Mouse (Mus musculus): ENCODE measurements at regions not wholly inside any gene's neighbourhood (a gene's known extent, or its start where the extent isn't known, plus 50 kb on each side); places are given as distances from the start of the nearest gene placed in this dataset.

DNA sequence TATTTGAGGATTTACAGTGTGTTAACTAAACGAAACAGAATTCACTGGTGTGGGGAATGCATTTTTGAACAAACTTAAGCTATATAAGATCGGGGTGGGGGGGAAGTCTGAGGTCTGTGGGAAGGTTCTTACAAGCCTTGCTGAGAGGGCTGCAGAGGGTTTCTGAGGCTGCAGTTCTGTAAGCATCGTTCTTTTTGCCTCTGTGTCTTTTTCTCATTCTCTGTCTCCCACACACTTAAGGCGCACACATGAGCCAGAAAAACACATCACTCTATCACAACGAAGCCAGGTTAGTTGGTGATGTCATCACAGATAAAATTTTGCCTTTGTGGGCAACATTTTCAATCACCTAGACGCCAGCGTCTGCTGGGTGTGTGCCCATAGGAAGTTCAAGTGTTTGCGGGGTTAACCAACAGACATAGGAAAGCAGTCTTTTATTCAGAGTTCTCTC is 274.9 kb downstream of the Ptprc start:
- Histone ChIP-seq H3K4me1 (replicated peaks; ENCODE audit: control insufficient read depth, insufficient read depth, low read length) (no peaks in the 10 kb centered on the region), H3K9me3 (ENCODE audit: control insufficient read depth) (no peaks in the 10 kb centered on the region), H3K27me3 (replicated peaks; ENCODE audit: control insufficient read depth, insufficient read depth, low read length) (no peaks in the 10 kb centered on the region), H3K9ac (ENCODE audit: low read depth, low read length) (peak overlapping the region; percentile 35), H3K36me3 (ENCODE audit: control insufficient read depth, insufficient read depth) (0 out of 2 replicates have a peak, but pooled peaks cover 3% of the 10 kb centered on the region), H3K27ac (ENCODE audit: low read depth, low read length) (no peak overlapping the region; the same call in 1 of the 2 replicates), H3K4me3 (ENCODE audit: low read depth, low read length) (peak overlapping the region; percentile 50), H3K4me2 (replicated peaks; ENCODE audit: low read depth) (peak overlapping the region; percentile 73)
- ATAC-seq: peak; percentile 21; the same call in 1 of the 2 replicates
- WGBS: under 1% methylated on average over 8 of the region's 8 CpGs
- no peak for TF ChIP-seq CTCF (IDR thresholded peaks at IDR 0.05; ENCODE audit: low read depth)

- TF ChIP-seq CTCF (IDR thresholded peaks at IDR 0.05; ENCODE audit: low read depth): no peak
- WGBS: 0% methylated on average over 14 of the region's 14 CpGs
Measured at GRCm38 (mm10) chr1:137899916-137900601, 275.4 kb downstream of the Ptprc start.

DNA sequence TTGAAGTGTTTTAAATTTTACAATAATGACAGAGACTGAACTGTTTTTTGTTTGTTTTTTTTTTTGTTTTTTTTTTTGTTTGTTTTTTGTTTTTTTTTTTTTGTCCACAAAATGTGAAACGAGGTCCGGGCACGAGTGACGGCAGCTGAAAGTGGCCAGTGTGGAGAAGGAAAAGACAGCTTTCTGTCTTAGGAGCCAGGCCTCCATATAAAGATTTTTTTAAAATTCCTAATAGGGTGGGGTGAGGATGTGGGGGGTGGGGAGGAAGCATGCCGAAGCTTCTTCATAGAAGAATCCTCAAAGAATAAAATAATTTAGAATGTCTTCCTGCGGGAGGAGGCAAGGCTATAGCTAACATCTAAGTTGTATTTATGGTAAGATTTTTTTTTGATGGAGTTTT is 276.2 kb downstream of the Ptprc start:
- no peak for ATAC-seq
- Histone ChIP-seq H3K9ac (ENCODE audit: low read depth, low read length) (peak overlapping the region; percentile 69), H3K4me1 (replicated peaks; ENCODE audit: control insufficient read depth, insufficient read depth, low read length) (no peaks in the 10 kb centered on the region), H3K9me3 (ENCODE audit: control insufficient read depth) (no peaks in the 10 kb centered on the region), H3K27ac (ENCODE audit: low read depth, low read length) (peak overlapping the region; percentile 70; the same call in 1 of the 2 replicates), H3K4me2 (replicated peaks; ENCODE audit: low read depth) (peak overlapping the region; percentile 73), H3K4me3 (ENCODE audit: low read depth, low read length) (peak overlapping the region; percentile 50), H3K36me3 (ENCODE audit: control insufficient read depth, insufficient read depth) (0 out of 2 replicates have a peak, but pooled peaks cover 3% of the 10 kb centered on the region), H3K27me3 (replicated peaks; ENCODE audit: control insufficient read depth, insufficient read depth, low read length) (no peaks in the 10 kb centered on the region)
- WGBS: 2% methylated on average over 6 of the region's 6 CpGs
- no peak for TF ChIP-seq CTCF (IDR thresholded peaks at IDR 0.05; ENCODE audit: low read depth)

More at GRCm38 (mm10) chr1:137899916-137900601, 275.4 kb downstream of the Ptprc start:
- Histone ChIP-seq H3K9me3 (ENCODE audit: control insufficient read depth) (no peaks in the 10 kb centered on the region), H3K36me3 (ENCODE audit: control insufficient read depth, insufficient read depth) (0 out of 2 replicates have a peak, but pooled peaks cover 3% of the 10 kb centered on the region), H3K27ac (ENCODE audit: low read depth, low read length) (no peak overlapping the region; the same call in 1 of the 2 replicates), H3K9ac (ENCODE audit: low read depth, low read length) (peak overlapping the region; percentile 69), H3K4me3 (ENCODE audit: low read depth, low read length) (peak overlapping the region; percentile 50), H3K27me3 (replicated peaks; ENCODE audit: control insufficient read depth, insufficient read depth, low read length) (no peaks in the 10 kb centered on the region), H3K4me2 (replicated peaks; ENCODE audit: low read depth) (peak overlapping the region; percentile 73), H3K4me1 (replicated peaks; ENCODE audit: control insufficient read depth, insufficient read depth, low read length) (no peaks in the 10 kb centered on the region)
- ATAC-seq: peak; percentile 57

DNA sequence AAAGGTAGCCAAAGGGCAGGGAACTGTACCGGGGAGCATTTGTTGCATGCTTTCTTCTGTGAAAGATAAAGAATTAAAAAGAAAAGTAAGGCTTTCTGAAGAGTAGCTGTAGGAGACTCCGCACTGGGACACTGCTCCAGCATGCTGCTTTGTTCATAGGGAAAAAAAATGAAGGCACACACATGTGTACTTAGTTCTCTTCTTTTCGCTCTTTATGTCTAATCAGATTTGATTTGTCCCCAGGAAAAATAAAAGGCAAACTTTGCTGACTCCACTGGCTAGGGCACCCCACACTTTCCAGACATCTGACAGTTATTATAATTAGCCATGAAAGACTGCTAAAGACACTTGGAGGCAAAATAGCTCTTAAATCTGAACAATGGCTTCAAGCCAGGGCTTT is 276.6 kb downstream of the Ptprc start:
- WGBS: 1% methylated on average over 3 of the region's 3 CpGs
- H3K4me3 ChIP-seq (ENCODE audit: low read depth, low read length): peak overlapping the region; percentile 50
- no peaks in the 10 kb centered on the region for H3K4me1 ChIP-seq (replicated peaks; ENCODE audit: control insufficient read depth, insufficient read depth, low read length)
- peak; percentile 46; the same call in 1 of the 2 replicates for ATAC-seq
- no peaks in the 10 kb centered on the region for H3K27me3 ChIP-seq (replicated peaks; ENCODE audit: control insufficient read depth, insufficient read depth, low read length)
- no peaks in the 10 kb centered on the region for H3K9me3 ChIP-seq (ENCODE audit: control insufficient read depth)
- peak overlapping the region; percentile 73 for H3K4me2 ChIP-seq (replicated peaks; ENCODE audit: low read depth)
- H3K9ac ChIP-seq (ENCODE audit: low read depth, low read length): peak overlapping the region; percentile 69
- 0 out of 2 replicates have a peak, but pooled peaks cover 3% of the 10 kb centered on the region for H3K36me3 ChIP-seq (ENCODE audit: control insufficient read depth, insufficient read depth)
- TF ChIP-seq CTCF (IDR thresholded peaks at IDR 0.05; ENCODE audit: low read depth): no peak
- H3K27ac ChIP-seq (ENCODE audit: low read depth, low read length): peak overlapping the region; percentile 70

DNA sequence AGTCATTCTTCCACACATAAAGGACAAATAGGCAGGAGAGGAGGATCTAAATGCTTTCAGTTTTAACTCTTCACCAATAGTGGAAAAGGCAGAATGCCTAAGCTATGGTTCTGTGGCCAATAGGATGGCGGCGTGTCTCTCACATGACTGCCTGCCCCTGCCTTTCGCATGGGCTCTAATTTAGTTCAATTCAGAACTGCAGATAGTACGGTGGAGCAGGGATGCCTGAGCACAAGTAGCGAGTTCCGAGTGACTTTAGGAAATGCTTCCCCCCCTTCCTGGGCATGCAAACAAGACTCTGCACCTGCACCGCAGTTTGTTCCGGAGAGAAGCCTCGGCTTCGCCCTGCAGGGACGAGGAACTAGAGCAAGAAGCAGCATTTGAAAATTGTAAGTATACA is 277.1 kb downstream of the Ptprc start:
- Histone ChIP-seq H3K9me3 (ENCODE audit: control insufficient read depth) (no peaks in the 10 kb centered on the region), H3K4me1 (replicated peaks; ENCODE audit: control insufficient read depth, insufficient read depth, low read length) (no peaks in the 10 kb centered on the region), H3K27ac (ENCODE audit: low read depth, low read length) (peak overlapping the region; percentile 70), H3K36me3 (ENCODE audit: control insufficient read depth, insufficient read depth) (0 out of 2 replicates have a peak, but pooled peaks cover 3% of the 10 kb centered on the region), H3K4me2 (replicated peaks; ENCODE audit: low read depth) (peak overlapping the region; percentile 73), H3K9ac (ENCODE audit: low read depth, low read length) (peak overlapping the region; percentile 69), H3K4me3 (ENCODE audit: low read depth, low read length) (peak overlapping the region; percentile 50), H3K27me3 (replicated peaks; ENCODE audit: control insufficient read depth, insufficient read depth, low read length) (no peaks in the 10 kb centered on the region)
- 0% methylated on average over 11 of the region's 11 CpGs for WGBS
- ATAC-seq: peak; percentile 97
- TF ChIP-seq CTCF (IDR thresholded peaks at IDR 0.05; ENCODE audit: low read depth): no peak

DNA sequence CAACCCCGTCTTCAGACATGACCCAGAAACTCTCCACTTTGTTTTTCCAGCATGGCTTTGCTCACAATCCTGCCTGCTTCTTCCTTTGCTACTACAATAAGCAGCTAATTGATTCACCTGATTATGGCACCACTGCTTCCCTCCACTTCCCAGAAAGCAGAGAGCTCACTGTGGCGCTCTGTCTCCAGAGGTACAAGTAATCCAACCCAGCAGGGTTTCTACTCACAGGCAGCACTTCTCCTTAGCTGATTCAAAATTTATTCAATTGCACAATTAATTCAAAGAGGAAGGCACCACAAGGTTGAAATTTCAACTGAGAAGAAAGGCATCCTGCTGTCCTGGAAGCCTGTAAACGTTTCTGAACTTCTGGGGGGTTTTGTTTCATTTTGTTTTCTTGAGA is 293.9 kb downstream of the Ptprc start:
- ATAC-seq: no peak
- Histone ChIP-seq H3K9me3 (ENCODE audit: control insufficient read depth) (no peaks in the 10 kb centered on the region), H3K9ac (ENCODE audit: low read depth, low read length) (no peak overlapping the region), H3K4me2 (replicated peaks; ENCODE audit: low read depth) (no peak overlapping the region), H3K36me3 (ENCODE audit: control insufficient read depth, insufficient read depth) (no peaks in the 10 kb centered on the region), H3K27ac (ENCODE audit: low read depth, low read length) (no peak overlapping the region), H3K27me3 (replicated peaks; ENCODE audit: control insufficient read depth, insufficient read depth, low read length) (no peaks in the 10 kb centered on the region), H3K4me1 (replicated peaks; ENCODE audit: control insufficient read depth, insufficient read depth, low read length) (no peaks in the 10 kb centered on the region), H3K4me3 (ENCODE audit: low read depth, low read length) (no peak overlapping the region)
- 57% methylated on average over 3 of the region's 3 CpGs for WGBS
- no peak for TF ChIP-seq CTCF (IDR thresholded peaks at IDR 0.05; ENCODE audit: low read depth)
